Mouse (Mus musculus) adipocyte (in vitro differentiated cells): Measurements from ENCODE around the gene Eomes.
A peak's percentile ranks its signal among the peaks of the same experiment; 100 is the strongest.

Experiments used
- DNase-seq: peaks from one replicate; pipeline ENCODE4 v3.0.0-alpha.2; 2016; ENCODE audit warnings: low spot score

Gene Eomes

DNA sequence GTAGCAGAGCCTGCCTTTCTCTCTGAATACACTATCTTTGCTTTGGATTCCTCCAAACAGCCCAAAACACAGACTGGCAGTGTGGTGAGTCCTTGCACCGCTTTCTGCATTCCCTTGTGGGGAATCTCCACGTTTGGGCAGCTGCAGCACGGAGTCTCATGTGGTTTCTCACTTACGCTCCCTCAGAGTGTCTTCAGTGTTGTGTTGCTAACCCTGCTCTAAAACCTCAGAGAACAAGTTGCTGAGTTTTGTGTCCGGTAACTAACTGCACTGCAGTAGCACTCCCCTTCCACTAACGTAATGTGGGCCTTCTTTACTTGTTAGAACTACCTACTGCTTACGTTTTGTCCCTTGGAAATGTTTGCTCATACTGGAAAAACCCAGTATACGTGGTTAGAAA, 41.1 kb downstream of the Eomes start:
- DNase-seq = no peak

DNA sequence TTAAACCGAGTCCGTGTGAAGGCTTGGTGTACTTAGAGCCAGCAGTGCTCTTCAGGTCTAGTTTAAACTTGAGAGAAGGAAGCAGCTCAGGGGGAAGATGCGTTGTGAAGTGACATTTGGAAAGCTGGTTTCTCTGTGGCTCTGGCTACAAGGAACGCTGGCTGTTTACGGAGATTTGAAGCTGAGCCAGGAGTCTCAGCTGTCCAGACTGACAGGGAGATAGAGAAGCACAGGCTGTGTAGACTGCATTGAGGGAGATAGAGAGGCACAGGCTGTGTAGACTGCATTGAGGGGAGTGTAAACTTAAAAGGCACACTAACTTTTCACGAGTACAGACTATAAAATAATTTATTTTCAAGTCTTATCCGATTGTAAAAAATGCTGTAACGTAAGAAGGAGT, 42.0 kb downstream of the Eomes start:
- DNase-seq = peak; percentile 27

DNA sequence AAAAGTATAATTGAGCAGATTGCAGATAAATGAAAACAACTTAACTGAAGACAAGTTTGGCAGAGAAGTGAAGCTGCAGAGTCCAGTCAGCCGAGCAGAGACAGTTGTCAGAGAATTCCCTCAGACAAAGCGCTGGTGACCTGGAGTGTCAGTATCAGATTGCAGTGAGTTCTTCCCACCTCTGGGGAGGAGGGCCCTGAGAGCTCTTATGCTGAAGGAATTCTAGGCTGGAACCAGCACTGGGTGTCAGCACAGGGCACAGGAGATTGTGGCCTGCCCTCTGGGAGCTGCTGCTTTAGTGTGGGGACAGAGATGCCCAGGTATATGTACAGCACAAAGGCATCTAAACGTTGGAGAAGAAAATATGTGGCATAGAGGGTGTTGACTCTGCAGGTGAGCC, 42.8 kb downstream of the Eomes start:
- DNase-seq = no peak

DNA sequence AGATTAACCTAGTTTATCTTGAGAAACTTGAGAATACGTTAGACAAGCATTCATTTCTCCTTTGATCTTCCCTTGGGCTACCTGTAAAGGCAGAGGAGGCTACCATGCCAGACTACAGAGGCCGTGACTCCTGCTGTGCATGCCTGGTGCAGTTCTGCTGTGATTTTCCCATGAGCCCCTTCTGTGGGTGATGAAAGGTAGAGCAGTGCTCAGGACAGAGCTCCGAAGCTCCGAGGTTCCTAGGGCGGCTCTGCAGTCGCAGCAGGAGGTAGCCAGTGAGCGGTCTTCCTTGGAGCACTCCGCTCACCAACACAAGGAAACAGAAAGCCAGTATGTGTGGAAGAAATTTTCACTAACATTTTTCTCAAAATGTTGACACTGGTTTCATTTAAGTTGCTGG, 43.6 kb downstream of the Eomes start:
- DNase-seq = no peak

DNA sequence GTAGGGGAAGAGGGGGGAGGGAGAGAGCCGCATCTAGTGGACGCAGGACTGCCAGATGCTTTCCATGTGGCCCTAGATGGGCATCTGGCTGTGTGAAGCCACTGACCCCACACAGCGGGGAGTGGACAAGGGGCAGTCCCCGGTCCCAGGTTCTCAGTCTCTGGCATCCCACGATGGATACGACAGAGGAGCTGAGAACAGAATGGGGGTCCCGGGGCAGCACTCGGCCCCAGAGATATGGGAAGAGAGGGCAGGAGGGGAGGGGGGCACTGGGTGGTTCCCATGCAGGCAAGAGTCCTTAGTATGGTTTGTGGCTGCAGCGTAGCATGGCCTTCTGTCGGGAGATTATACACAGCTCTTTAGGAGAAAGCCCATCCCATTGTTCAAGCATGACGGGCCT, 45.7 kb downstream of the Eomes start:
- no peak for DNase-seq

DNA sequence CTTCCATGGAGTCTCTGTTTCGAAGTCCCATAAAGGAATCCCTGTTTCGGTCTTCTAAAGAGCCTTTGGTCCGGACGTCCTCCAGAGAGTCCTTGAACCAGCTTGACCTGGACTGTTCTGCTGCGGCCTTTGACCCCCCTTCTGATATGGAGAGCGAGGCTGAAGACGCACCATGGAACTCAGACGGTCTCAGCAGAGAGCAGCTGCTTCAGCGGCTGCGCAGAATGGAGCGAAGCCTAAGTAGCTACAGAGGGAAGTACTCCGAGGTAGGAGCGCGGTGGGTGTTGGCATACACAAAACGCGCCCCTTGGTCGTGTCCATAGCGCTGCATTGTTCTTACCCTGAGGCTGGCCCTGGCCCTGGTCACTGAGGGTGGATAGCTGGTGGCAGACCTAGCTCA, 49.0 kb downstream of the Eomes start:
- DNase-seq = no peak

DNA sequence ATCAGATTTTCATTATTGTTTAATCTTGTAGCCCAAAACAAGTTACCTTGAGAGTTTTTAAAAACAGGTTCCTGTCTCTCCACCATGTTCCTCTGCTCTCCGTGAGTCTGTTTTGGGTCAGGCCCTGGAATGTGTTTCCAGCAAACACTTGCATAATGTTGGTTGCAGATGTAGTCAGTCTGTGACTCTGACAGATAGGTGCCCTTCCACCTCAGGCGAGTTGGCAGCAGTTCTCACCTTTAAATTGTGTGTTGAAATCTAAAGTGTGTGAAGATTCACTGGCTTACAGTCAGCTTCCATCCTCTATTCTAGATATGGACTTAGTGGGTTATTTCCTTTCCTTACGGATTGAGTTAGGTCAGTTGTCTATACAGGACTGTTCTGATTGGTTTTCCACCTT, 51.8 kb downstream of the Eomes start:
- no peak for DNase-seq

DNA sequence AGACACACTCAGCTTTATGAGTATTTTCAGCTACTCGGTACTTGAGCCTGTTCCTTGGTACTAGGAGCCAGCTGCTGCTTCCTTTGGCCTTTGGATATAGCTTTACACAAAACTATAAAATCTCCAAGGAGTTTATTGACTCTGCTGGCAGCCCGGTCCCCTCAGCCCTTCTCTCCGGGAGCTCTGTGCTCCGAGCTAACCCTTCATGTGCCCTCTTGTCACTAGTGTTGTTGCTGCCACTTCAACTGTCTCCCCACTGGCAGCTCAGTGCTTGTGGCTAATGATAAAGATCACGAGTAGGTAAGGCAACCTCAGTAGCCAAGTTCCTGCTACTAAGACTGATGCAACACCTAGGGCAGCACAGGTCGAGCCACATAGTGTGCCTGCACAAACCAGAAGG, 52.7 kb downstream of the Eomes start:
- DNase-seq = no peak

DNA sequence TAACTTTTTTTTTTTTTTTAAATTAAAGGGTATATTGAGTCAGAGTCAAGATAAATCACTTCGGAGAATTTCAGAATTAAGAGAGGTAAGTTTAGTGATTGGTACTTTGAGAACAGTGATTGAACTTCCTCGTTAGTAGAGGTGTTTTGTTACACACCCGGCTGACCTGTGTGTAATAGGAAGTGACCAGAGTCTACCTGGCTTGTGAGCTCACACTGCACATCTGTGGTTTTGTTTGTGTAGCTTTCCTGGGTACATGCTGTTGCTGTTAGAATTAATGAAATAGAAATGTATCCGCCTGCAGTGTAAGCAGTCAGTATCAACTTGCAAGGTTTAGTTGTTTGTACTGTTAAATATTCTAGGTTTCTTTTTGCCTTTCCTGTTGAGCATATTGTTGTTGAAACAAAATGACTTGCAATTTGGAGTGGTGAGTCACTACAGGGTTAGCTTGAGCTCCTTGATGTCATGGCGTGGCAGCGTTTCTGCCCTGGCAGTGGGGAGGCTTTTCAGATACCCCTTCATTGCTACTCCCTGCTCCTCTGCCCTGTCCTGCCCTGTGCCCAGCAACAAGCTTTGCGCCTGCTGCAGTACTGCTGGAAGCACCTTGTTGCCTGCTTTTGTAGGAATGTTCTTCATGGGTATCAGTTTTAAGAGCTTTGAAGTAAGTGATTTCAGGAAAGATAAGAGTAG, 54.6 kb downstream of the Eomes start:
- no peak for DNase-seq
